Mouse (Mus musculus): ENCODE data around the gene Fam20b.
"Not testable (repeated sequence)": the region's sequence is repeated elsewhere in the genome, so short reads cannot be mapped to it uniquely, and the experiment has no call there.

Gene Fam20b

DNA sequence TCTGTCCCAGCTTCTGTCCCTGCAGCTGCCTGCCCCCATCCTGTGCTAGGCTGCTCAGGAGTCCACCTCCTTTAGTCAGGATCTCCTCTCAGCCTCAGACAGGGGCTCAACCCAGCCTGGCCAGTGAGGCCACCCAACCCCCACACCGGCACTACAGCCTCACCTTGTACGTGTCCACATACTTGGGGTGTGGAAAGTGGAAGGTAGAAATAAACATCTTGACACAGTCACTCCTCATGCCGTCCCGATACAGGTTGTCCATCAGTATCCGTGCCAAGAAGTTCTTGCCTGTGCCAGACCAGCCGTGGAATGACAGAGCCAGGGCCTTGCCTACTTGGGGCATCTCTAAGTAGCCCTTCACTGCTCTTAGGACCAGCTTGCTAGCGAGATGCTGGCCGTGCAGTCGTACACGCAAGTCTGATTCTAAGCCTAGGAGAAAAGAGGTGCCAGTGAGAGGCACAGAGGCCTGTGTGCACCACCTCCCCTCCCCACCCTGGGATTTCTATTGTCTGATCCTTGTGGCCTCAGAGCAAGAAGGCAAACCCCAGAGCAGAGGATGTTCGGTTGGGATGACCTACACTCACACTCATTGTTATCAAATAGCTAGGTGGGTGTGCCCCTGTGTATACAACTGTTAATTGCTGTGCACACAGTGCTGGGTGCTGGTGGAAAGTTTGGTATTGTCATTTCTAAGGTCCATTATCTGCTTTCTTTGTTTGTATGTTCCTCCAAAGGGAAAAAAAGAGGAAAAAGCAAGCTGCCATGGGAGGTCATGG lies 49.5 kb downstream of the Fam20b start:
- DNase-seq = no peak

DNA sequence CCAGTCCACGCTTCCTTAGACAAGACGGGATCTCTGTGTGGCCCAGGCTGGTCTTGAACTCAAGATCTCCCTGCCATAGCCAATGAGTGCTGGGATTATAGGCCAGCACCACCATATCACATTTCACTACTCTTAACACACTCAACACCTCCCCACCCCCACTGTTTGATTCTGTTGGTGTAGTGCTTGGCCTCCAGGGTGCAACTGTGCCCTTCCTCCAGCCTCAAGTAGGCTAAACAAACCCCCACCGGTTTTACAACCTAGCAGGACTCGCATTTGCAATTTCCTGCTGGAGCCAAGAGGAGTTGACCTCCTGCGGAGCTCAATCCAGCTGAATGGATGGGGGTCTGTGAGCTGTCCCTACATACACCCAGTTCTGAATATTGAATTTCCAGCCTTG lies 50.3 kb downstream of the Fam20b start:
- DNase-seq = no peak

DNA sequence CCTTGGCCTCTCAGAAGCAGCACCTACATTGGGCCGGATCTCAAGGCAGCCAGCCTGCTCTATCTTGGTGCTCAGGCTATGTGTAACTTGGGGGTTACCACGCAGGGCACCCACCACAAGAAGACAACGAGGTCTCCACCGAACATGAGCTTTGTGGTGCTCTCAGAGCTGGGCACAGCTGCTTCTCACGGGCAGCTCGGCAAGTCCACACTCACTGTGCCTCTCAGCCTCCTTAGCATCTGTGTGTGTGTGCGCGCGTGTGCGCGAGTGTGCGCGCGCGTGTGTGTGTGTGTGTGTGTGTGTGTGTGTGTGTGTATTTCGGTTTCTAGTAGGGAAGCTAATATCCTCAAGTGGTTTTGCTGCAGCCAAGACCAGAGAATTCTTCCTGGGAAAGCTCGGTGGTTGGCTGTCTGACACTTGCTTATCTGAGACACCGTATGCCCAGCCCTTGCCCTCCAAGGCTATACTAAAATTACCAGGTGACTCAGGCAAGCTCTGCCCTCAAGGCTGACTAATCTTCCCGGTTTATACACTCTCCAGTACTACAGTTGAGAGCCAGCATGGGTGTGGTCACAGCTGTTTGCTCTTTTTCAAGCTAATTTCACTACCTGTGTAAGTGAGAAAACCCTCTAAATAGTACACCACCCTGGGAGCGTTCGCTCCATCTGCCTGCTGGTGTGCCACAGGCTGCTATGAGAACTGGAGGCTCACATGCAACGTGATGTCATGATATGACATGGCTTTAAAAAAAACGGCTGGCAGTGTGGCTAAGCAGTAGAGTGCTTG lies 51.6 kb downstream of the Fam20b start:
- DNase-seq = no peak

DNA sequence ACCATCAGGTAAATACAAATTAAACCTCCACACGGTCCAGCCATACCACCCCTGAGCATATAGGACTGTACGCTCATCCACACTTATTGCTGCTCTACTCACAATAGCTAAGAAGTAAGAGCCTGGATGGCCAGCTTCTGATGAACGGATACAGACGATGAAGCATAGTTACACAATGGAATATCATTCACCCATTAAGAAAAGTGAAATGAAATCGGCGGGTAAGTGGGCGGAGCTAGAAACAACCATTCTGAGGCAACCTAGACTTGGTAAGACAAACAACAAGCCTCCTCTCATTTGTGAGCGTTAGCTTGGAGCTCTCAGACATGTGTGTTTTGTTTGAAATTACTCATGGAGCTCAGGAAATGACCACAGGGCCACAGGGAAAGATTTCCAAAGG lies 53.1 kb downstream of the Fam20b start:
- DNase-seq = no peak

DNA sequence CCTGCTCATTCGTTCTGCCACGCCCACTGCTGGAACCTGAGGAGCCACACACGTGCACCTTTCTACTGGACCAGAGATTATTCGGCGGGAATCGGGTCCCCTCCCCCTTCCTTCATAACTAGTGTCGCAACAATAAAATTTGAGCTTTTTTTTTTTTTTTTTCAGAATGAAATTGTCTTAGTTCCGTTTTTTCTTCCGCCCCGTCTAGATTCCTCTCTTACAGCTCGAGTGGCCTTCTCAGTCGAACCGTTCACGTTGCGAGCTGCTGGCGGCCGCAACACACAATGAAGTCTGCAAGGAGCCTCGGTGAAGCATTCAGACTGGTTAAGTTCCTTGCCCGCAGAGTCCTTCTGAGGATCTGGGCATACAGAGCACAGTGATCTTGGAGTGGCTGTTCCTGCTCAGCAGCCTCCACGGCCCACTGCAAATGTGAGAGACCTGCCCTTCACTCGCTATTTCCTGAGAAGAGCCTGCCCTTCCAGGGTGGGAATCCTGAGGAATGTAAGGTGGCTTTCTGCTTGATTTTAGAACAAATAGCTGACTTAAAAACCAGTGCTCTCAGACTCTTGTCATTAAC lies 58.1 kb downstream of the Fam20b start:
- DNase-seq = not testable (repeated sequence)

DNA sequence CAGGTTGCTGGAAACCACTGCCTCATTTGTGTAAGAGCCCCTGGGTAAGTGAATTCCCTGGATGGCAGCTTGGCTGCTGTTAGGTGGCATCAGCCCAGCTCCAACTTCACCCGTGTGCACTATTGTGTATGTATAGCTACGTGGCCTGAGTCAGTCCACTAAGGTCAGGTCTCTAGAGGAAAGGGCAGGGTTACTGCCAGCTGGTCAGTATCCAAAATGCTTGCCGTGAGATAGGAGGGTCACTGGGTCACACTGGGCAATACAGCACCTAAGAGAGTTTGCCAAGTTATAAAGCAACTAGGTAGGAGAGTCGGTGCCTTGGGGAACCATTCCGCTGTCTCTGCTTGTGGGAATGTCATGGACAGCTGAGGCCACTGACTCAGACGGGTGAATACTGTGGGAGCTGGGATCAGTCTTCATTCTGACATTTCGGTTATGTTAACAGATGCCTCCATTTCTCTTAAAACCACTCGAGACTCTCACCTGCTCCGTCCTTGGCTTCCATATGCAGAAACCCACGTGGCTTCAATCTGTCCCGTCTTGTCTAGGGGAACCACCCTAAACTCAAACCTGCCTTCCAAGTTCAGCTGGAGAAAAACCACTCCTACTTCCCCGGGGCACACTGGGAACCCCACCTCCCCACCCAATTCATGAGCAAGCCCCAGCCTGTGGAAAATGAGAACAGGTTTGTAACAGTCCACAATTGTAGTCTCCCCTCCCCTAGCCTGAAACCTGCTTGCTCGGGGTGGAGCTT lies 58.8 kb downstream of the Fam20b start:
- DNase-seq = no peak

DNA sequence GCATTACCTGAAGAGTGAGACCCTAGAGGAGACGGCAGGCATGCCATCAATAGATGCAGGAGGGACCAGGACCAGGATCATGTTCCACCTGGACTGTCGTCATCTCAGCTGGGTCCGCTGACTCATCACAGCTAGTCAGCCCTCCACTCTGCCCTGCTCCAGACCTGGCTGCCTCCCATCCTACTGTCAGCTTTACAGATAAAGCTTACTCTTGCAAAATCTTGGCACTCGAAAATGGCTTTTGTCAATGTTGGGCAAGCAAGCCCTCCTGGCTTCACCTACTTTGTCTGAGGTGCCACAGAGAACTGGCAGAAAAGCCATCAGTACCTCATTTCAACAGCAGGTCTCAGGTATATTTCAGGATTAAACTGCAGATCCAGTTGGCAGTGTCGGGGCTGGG lies 60.2 kb downstream of the Fam20b start:
- peak; percentile 80 for DNase-seq

DNA sequence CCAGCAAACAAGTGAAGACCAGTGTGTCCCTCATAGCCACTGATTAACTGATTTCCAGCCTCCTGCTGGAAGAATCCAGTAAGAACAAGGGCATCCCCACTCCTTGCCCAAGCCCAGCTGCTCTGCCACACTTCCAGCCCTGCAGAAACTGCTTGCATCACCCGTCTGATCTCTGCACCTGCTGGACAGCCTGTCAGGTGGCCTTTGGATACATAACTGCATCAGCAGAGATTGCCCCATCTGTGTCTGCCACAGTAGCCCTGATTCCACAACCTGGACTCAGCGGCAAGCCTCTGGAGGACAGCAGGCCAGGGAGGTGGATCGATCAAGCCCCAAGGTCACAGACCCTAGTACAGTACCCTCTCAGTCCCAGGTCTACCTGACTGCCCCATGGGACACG lies 61.4 kb downstream of the Fam20b start:
- DNase-seq = no peak

DNA sequence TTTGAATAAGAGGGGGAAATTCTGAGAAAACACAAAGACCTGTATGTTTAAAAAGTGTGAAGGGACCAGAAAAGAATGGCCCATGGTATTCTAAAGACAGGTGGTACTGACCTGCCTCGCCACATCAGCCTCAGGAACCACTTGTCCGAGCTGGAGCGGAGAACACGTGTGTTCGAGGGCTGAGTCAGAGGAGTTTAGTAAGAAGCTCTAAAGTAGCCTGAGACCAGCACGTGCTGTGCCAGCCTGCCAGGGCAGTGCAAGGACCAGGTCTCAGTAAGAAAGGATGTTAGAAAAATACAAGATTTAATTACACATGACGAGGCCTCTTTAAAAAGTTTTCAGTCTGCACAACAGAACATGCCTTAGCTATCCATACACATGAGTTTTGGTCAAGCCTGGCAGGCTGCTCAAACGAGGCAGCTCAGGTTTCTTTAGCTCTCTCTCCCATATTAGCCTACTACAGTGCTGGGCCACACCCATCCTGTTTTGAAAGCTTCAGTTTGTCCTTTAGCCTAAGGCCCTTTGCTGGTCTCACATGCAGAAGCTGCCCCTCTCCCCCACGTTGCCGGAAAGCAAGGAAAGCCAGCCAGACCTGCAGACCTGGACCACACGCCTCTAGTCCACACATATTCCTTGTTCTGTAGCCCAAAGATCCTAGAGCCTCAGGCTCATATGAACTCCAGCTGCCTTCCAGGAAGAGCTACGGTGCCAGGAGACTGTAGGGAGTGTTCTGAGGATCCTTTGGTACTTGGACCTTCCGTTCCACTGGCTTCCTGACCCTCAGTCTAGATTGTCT lies 64.0 kb downstream of the Fam20b start:
- no peak for DNase-seq

DNA sequence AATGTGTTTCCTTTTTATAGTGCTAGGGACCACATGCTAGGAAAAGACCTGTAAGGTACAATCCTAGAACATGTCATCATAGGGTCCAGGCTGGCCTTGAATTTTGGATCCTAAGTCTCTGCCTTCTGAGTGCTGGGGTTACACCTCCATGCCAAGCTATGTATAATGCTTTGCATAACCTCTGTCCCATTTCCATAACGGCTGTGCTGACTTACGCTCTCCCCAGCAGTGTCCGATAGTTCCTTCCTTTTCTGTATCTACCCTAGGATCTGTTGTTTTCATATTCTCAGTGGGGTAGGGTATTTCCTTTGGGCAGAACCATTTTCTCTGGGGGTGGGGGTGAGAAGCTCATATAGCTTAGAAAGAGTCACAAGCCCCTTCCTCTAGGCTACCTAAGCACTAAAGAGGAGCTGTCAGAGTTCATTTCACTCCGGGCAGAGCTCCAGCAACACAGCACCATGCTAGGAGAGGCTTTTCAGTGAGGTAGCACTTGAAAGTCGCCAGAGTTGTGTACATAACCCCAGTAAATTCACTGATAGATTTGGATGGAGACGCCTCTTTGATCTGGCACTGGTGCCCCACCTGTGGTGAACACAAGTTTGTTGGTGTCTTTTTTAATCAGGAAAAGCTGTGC lies 66.6 kb downstream of the Fam20b start:
- no peak for DNase-seq

DNA sequence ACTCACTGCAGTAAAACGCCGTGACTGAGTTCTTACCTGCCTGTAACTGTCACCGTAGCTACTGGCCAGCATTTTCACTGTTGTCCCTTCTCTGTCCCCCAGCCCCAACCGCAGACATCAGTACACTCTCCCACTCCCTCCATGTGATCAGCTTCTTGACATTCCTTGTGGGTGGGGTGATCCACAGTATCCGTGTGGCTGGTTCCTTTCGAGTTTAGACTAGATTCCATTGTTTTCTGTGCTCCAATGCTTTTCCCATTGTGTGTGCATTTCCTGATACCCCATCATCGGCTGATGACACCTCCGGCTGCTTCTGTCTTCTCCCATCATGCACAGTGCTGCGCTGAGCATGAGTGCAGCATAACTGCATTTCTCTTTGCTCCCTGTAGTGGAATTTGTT lies 68.3 kb downstream of the Fam20b start:
- no peak for DNase-seq

DNA sequence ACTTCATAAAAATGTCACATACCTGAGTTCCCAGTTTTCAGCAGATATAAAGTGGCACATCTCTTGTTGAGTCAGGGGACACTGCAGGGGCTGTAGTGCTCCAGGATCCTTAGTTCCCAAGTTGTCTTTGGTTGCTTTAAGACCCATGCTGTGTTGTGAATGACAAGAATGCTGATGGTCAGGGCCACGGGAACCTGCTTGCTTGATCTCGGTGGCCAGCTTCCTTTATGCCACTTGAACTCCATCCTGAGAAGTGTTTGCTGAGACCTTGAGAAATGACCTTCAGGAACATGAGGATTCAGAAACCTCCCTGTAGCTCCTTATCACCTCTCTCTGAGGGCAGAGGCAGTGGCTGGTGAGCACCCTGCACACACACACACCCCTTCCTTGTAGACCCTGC lies 70.2 kb downstream of the Fam20b start:
- DNase-seq = no peak

DNA sequence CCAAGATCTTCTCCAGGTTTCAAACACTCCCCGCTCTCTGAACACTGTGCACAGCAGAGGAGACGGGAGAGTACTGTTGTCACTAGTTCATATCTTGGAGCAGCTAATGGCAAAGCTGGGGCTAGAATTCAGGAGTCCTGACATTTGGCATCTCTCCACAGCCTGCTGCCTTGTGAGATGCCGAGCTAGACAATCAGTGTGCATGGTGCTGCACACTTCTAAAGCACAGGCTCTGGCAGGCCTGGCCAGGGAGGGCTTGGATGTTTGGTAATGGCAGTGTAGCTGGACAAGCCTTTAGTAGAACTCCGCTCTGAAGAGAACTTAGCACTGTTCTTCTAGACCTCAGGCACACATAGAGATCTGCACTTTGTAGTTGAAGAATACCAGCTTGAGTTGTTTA lies 72.9 kb downstream of the Fam20b start:
- DNase-seq = peak; percentile 66

DNA sequence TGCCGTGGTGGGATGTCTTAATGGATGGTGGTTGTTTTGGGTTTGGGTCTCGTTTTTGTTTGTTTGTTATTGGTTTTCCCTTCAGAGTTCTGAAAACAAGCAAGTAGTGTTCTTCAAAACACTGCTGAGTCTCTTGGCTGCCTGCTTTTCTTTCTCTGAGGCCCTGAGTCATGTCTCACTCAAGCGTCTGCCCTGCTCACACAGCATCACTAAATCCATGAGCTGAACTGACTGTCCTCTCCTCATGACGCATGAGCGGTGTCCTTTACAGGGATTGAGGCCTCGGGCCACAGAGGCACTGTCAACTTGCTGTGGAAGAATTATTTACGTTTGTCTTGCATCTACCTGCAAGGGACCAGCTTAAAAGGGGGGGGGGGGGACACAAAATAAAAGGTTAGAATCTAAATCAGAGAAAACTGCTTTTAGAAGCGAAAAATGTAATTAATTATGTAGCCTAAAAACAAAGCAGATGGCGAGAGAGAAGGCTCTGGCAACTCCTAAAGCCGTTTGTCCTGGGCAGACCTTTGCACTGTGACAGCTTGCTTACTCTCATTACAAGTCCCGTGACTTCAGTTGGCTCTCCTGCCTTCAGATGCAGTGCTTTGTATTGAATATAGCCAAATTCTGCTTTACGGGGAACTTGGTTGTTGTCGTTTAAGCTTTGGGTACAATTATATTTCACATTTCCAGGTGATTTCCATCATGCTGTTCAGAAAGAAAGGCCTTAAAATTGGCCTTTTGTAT lies 73.9 kb downstream of the Fam20b start:
- DNase-seq = peak; percentile 80

DNA sequence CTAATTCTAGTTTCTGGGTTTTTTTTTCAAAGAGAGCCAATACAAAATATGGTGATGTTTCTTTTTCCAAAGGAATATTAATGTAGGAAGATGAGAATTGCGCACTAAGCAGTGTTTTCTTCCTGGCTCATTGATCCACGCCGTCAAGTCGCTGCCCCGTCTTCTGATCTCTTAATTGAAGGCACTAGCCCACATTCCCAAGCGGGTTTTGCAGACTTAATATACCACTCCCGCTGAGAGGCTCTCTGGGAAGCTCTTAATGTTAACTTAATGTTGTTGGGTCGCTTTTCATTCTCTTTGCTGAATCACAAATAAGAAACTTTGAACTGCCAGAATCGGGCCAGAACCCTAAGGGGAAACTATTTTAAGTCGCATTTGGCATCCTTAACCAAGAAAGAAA lies 74.8 kb downstream of the Fam20b start:
- DNase-seq = peak; percentile 36

DNA sequence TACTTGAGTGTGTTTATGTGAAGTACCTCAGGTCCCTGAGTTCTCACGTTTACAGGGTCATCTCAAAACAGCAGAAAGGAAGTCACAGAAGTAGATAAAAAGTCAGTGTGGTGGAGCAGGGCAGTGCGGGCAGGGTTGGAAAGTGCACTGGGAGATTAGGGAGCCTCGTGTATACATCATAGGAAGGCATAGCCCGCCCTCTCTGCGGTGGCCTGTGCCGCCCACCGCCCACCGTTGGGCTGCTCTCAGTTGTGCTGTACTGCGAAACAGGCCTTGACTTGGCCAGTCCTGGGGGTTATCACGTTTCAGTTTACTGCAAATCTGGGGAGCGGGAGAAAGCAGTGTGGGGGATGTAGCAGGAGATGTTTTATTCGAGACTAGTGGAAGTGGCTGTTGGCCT lies 76.1 kb downstream of the Fam20b start:
- DNase-seq = no peak

DNA sequence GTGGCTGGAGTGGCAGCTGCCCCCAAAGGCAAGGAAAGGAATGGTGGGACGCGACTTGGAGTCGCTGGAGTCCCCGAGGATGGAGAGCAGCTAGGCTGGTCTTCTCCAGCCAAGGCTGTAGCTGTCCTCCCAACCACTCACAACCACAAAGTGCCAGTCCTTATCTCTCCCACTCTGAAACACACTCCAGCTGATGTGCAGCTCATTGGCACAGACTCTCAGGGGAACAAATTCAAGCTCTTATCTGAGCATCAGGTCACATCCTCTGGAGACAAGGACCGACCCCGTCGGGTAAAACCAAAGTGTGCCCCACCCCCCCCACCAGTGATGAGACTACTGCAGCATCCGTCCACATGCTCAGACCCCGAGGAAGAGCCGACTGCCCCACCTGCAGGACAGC lies 77.1 kb downstream of the Fam20b start:
- no peak for DNase-seq

DNA sequence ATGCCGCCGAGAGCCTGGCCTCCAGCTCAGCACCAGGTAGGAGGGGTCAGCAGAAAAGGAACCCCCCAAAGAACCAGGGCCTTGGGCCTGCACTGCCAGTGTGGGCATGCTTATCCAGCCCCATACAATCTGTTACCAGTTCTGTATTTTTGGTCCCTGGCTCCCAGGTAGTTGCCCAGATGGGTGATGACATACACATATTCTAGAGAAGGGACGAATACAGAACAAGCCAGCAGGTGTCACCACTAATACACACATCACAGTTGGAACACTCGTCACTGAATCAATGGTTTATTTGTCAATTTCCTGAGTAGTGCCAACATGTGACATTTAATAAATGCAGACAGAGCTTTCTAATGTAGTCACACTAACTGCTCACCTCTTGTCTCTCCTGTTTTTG lies 78.3 kb downstream of the Fam20b start:
- peak; percentile 65 for DNase-seq

DNA sequence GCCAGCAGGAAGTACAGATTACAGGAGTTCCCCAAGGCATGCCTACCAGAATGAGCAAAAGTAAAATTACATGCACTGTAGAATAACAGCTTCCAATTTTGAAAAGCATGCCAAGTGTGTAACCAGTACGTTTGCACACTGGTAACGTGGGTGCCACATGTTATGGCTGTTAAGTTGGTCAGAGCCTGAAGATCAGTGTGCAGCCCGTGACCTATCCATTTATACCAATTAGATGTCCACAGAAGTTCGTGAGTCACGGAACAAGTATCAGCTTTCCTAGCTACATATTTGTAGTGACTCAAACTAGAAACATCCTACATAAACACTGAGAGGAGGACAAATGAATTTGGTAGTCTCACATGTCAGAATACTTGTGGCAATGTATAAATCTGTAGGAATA lies 79.4 kb downstream of the Fam20b start:
- DNase-seq = no peak

DNA sequence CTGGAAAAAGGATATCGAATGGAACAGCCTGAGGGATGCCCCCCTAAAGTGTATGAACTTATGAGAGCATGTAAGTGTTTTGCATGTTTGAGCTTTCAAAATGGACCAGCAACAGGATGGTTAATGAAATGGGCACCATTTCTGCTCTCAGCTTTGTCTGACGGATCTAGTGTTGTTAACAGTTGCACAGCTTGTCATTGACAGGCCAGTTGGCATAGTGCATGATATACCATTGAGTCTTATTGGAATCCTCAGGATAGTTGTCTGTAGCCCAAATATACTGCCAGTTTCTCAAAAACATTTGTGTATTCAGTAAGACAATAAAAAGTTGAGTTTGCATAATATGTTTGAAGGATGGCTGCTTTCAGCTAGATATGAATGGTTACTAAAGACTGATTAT lies 83.7 kb downstream of the Fam20b start:
- no peak for DNase-seq

DNA sequence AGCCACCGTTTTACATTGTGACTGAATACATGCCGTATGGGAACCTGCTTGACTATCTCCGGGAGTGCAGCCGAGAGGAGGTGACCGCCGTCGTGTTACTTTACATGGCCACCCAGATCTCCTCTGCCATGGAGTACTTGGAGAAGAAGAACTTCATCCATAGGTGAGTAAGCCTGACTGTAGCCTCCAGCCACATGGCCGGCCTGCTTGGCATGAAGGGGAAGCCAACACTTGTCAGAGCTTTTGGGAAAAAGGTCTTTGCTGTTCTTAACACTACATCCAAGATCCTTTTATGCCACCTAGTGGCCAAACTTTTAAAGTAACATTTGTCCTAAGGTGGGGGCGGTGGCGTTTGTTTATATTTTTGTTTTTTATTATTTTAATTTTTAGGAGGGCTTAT lies 85.8 kb downstream of the Fam20b start:
- peak; percentile 81 for DNase-seq

All from cerebellum, adult 9-10 months (tissue).